Mouse (Mus musculus) common myeloid progenitor, adult 5-6 weeks (primary cell): ENCODE results near the gene Tmem80. TPM values are rescaled to one million over a fixed set of nuclear protein-coding genes. Genes with fewer than 3 reads are reported as not detected.

ENCODE experiments used
- ATAC-seq: replicated peaks from 2 replicates; pipeline ENCODE4 v1.8.0; 2016; ENCODE audit warnings: low read depth, mild to moderate bottlenecking, moderate TSS enrichment, inconsistent platforms; ENCODE audit not compliant: poor library complexity, severe bottlenecking
- total RNA-seq: library from RNA; stranded (forward); fragments of 200-1000, 187-1606 nt; gene quantifications from 2 replicates; pipeline ENCODE4 v1.2.3, GENCODE M21; 2017

Gene Tmem80
- total RNA-seq, 1 experiment from 2014 or later = 7.4 TPM

DNA sequence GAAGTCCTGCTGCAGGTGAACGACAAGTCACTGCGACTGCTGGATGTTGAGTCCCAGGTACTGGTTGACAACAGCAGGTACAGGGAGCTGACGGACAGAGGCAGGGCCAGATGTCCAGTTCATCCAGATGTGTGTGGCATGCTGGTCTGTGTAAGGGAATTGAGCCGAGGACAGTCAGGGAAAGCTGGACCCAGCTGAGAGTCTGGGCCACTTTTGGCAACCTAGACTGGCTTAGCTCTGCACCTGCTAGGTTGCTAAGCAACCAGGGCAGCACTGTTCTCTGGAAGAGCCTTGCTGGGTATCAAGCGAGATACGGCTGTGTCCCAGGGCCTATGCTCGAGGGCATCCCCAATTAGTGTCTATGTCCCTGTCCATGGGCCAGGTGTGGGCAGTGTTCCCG, 27.5 kb downstream of the Tmem80 start:
- ATAC-seq = no peak

DNA sequence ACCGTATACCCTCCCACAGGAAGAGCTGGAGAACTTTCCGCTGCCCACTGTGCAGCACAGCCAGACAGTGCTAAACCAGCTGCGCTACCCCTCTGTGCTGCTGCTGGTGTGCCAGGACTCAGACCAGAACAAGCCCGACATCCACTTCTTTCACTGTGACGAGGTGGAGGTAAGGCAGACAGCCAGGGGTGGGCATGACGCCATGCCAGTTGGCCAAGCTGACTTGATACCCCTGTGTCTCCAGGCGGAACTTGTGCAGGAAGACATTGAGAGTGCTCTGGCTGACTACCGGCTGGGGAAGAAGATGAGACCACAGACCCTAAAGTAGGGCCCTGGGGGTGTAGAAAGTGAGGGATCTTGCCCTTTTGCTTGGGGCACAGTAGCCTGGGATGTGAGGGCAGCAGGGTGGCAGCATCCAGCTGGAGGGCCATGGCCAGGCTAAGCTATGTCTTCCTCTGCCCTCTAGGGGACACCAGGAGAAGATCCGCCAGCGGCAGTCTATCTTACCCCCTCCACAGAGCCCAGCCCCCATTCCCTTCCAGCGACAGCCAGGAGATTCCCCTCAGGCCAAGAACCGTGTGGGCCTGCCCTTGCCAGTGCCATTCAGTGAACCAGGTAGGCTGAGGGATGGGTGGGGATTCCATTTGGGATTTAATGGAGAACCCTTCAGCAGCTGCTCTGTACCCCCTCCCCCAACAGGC, 28.2 kb downstream of the Tmem80 start:
- peak; percentile 72 for ATAC-seq

DNA sequence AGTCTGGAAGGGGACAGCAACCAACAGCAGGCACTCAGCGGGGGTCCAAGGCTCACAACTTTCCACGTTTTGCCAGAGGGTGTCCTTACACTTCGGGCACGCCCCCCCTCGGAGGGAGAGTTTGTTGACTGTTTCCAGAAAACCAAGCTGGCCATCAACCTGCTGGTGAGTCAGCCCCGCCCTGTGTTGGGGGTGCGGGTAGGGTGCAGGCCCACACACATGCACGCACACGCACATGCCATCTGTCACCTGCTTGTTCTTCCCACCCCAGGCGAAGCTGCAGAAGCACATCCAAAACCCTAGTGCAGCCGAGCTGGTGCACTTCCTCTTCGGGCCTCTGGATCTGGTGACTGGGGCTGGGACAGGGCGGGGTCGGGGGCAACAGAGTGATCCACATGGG, 29.4 kb downstream of the Tmem80 start:
- ATAC-seq = no peak

DNA sequence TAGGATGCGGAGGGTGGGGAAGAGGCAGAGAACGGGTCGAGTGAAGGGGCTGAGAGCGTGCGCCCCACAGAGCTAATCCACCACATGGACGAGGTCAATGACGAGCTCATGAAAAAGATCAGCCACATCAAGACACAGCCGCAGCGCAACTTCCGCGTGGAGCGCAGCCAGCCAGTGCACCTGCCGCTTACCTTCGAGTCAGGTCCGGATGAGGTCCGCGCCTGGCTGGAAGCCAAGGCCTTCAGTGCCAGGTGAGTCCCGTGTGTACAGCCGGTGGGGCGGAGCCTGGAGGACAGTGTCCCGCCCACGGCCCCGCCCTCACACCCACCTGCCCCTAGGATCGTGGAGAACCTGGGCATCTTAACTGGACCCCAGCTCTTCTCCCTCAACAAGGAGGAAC, 34.0 kb downstream of the Tmem80 start:
- ATAC-seq = no peak

DNA sequence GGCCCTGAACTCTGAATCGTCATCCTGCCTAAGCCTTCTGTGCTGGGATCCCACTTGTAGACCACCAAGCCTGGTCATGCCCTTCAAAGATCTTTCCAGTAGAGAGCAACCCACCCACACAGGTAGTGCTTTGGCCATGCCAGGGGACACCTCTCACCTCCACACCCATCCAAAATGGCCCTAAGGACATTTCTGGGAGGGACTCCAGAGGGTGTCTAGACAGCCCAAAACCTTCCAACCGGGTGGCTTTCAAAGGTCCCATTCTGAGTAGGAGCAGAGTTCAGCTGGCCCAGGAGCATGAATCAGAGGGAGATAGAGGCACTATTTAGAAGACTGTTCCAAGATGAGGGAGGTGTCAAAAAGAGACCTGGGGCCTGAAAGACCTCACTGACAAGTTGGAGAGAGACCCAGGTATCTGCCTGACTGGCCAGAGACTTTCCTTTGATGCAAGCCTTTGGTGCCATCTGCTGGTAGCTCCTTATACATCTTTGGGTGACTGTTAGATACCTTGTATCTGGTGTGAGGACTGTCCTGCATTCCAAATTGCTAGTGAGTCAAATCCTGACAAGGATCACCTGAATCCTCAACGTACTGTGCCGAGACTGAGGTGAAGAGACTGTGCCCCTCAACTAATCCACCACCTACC, 35.7 kb downstream of the Tmem80 start:
- peak; percentile 74 for ATAC-seq

DNA sequence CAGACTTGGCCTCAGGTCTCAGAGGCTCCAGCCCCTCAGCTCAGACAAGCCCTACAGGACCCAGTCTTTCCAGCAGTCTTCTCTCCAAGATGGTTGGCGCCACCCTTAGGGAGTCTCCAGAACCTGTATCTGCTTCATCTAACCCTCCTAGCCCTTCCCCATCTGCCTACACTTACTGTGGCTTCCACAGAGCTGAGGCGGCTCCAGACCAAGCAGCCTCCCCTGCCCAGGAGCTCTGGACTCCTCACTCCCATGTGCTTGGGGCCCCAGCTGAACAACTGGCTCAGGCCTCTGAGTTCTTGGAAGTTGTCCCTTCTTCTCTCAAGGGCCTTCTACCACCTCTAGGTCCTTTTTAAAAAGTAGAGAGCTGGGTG, 36.2 kb downstream of the Tmem80 start:
- ATAC-seq = no peak

DNA sequence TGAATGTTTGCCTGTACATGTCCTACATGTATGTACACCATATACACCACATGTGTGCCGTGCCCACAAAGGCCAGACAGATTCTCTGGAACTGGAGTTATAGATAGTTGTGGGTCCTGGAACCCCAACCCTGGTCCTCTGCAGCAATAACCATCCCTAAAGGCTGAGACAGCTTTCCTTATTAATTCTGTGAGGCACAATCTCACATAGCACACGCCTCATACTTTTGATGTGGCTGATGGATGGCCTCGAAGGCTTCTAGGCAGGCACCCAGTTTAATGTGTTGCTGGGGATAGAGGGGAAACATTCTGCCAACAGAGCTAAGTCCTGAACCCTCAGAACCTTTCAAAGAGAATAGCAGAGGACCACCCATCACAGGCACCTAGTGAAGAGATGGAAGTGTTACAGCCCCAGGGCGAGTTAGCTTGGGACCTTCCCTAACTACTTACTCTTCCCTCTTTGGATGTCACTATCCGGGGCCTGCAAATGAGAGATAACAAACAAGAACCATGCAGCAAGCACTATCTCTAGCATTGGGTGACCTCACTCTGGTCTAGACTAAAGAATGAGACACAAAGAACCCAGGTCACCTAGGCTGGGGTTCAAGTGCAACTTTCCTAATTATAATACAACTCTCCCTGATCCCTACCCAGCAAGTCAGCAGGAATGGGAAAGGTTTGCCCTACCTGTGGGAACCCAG, 37.0 kb downstream of the Tmem80 start:
- peak; percentile 55; the same call in 1 of the 2 replicates for ATAC-seq

DNA sequence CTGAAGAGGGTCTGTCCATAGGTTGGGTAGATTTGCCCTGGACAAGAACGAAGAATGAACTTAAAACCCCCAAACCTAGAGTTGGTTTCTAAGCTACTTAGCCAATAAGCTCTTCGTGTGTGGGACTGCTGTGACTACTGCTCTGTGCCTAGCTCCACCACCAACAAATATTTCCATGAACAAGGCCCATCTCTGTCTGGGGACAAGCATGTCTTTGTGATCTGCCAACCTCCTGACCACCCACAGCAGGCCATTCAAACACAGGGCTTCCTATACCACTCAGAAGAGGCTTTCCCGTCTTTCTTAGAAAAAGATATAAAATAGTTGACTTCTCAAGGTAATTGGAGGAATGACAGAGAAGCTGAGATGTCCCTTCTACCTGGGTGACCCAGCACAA, 37.5 kb downstream of the Tmem80 start:
- ATAC-seq = no peak

DNA sequence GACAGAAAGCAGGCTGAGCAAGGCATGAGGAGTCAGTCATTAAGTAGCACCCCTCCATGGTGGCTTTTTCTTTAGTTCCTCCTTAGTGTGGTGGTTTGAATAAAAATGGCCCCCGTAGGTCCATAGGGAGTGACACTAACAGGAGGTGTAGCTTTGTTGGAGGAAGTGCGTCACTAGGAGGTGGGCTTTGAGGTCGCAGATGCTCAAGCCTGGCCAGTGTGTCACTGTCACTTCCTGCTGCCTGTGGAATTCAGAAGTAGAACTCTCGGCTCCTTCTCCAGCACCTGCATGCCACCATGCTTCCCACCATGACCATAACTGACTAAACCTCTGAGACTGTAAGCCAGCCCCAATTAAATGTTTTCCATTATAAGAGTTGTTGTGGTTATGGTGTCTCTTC, 39.8 kb downstream of the Tmem80 start:
- no peak for ATAC-seq

DNA sequence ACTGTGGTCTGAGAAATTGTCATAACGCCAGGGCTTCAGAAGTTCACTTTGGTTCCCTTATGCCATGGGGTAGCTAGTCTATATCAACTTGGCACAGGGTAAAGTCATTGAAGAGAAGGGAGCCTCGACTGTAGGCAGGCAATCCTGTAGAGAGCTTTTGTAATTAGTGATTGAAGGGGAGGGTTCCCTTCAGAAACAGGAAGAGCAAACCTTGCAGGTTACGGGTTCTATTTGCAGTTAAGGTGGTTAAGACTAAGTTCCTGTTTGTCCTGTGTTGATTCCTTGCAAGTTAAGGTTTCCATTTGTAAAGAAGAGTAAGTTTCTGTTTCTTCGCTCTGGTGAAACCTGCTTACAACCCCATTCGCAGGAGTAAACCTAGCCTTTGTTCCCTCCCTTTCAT, 42.4 kb downstream of the Tmem80 start:
- peak; percentile 40 for ATAC-seq

DNA sequence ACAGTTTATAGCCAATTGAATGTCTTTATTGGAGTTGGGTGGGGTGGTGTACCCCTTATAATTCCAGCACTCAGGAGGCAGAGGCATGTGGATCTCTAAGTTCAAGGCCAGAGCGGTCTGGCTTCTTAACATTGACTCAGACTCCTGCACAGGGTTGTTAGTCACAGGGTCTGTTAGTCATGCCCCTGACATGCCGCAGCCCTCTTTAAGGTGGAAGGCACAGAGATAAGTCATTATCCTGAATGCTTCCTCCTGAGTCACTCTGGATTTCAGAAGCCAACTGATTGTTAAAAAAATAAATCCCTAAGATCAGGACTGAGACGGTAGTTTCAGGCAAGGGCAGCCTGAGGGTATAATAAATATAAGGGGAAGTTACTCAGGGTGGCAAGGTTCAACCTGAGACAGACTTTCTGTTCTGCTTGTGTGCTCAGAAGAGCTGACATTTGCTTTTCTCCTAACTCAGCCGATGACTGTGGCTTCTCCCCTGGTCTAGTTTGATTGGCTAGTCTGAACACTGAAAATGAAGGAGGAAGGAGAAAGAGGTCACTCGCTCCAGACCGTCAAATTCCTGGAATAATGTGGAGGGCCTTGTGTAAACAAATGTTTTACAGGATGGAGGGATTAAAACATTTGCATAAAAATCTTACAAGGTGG, 44.5 kb downstream of the Tmem80 start:
- ATAC-seq = peak; percentile 59

DNA sequence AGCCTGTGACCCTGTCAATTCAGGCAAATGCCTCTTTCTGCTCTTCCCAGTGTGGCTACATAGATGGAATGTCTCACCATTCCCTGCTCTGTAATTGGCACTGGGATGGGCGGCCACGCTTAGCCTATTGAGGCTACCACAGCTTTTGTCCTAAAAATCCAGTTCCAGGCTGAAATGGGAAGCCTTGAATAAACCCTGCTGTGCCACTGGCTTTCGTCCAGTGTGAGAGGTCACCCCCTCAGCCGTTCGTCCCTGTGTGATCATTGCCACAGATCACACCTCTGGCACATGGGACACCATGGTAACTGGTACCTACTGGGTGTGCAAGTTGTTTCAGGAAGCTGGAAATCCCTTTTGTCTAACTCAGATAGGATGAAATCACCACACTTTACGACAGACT, 46.1 kb downstream of the Tmem80 start:
- ATAC-seq = no peak

DNA sequence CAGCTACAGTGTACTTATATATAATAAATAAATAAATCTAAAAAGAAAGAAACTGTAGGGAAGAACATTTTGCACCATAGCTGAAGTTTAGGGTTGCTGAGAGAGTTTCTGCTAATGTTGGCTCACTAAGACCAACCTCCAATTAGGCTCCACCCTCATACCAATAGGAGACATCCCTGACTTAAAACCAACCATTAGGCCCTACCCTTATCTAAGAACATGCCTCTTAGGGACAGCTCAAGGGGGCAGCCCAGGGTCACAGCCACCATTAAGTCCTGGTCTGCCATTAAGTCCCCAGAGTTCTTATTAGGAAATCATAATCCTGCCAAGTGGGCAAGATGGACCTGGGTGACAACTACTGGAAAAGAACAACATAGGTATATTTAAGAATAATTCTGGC, 46.9 kb downstream of the Tmem80 start:
- ATAC-seq = no peak

DNA sequence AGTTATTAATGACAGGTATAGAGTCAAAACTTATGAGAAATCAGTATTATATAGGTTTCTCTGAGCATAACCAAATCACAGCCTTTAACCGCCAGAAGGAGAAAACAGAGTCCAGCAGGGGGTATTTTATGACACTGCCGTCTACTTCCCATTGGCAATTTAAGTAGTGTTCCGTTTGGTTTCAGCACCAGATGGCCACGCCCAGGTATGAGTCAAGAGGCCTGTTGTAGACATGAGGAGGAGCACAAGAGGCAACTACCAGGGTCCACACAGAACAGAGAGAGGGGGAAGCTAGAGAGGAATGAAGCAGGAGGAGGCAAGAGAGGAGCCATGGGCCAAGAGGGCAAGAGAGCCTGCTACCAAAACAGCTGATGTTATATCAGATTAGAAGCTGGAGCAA, 52.0 kb downstream of the Tmem80 start:
- ATAC-seq = peak; percentile 69

DNA sequence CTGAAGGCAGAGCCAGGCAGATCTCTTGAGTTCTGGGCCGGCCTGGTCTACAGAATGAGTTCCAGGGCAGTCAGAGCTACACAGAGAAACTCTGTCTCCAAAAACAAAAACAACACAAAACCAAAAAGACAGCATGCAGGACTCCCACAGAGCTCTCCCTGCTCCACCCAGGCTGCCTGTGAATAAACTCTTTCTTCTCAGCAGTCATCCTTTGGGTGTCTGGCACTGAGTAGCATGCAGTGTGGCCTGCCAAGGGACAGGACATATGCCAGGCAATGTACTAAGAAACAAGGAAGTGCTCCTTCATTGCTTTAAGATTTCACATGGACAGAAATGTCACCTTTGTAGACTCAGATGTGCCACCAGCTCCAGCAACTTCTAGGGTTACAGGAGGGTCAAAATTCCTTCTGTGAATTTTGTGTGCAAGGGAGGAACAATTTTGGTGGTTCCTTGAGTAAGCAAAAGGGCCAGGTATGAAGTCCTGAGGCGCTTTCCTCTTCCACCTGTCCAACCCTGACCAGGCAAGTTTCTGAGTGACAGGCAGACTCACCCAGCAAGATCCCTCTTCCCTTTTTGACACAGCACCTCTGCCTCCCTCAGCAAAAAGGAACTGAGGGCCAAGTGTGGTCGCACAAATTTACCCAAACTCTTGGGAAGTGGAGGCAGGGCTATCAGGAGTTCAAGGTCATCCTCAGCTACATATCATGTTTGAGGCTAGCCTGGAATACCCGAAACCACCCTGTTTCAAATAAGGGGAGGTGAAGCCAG, 53.7 kb downstream of the Tmem80 start:
- ATAC-seq = peak; percentile 51

Other genes with a start within 250 kb of the Tmem80 start
- gene Pkp3, start 249.5 kb upstream of the Tmem80 start, total RNA-seq = 0.19 and 3.4 TPM in 2 replicates
- 17.7 and 26.1 TPM in 2 replicates for gene Sigirr, start 227.2 kb upstream of the Tmem80 start, total RNA-seq
- not detected in 2 replicates for gene Ano9, start 209.9 kb upstream of the Tmem80 start, total RNA-seq
- gene Ptdss2, start 205.4 kb upstream of the Tmem80 start, total RNA-seq = 12.8 and 16.6 TPM in 2 replicates
- 42.0 and 54.6 TPM in 2 replicates for gene Rnh1, start 154.9 kb upstream of the Tmem80 start, total RNA-seq
- 23.5 and 36.8 TPM in 2 replicates for gene Hras, start 133.7 kb upstream of the Tmem80 start, total RNA-seq
- gene Lrrc56, start 133.6 kb upstream of the Tmem80 start, total RNA-seq = 1.2 TPM in 2 replicates
- gene Lmntd2, start 113.7 kb upstream of the Tmem80 start, total RNA-seq = 0.32 and 1.2 TPM in 2 replicates
- gene Rassf7, start 111.9 kb upstream of the Tmem80 start, total RNA-seq = 1.8 and 5.9 TPM in 2 replicates
- 64.1 and 114 TPM in 2 replicates for gene Phrf1, start 99.0 kb upstream of the Tmem80 start, total RNA-seq
- 3.4 and 24.7 TPM in 2 replicates for gene Irf7, start 61.3 kb upstream of the Tmem80 start, total RNA-seq
- not detected in 2 replicates for gene Cdhr5, start 51.0 kb upstream of the Tmem80 start, total RNA-seq
- gene Sct, start 48.6 kb upstream of the Tmem80 start, total RNA-seq = not detected in 2 replicates
- gene Drd4, start 35.7 kb upstream of the Tmem80 start, total RNA-seq = not detected in 2 replicates
- 18.7 and 29.1 TPM in 2 replicates for gene Deaf1, start within 50 bp of the Tmem80 start, total RNA-seq
- 1.1 TPM in 1 of 2 replicates, not detected in the other for gene Eps8l2, start 11.1 kb downstream of the Tmem80 start, total RNA-seq
- 295 and 302 TPM in 2 replicates for gene Taldo1, start 64.5 kb downstream of the Tmem80 start, total RNA-seq
- gene Gatd1, start 86.4 kb downstream of the Tmem80 start, total RNA-seq = 11.4 and 12.7 TPM in 2 replicates
- not detected in 2 replicates for gene Cend1, start 101.8 kb downstream of the Tmem80 start, total RNA-seq
- 4.9 and 11.1 TPM in 2 replicates for gene Slc25a22, start 110.2 kb downstream of the Tmem80 start, total RNA-seq
- 8.3 and 14.3 TPM in 2 replicates for gene Pidd1, start 116.3 kb downstream of the Tmem80 start, total RNA-seq
- gene Rplp2, start 119.6 kb downstream of the Tmem80 start, total RNA-seq = 2,332 and 2,799 TPM in 2 replicates
- gene Pnpla2, start 127.5 kb downstream of the Tmem80 start, total RNA-seq = 13.9 and 14.4 TPM in 2 replicates
- 0.39 TPM in 1 of 2 replicates, not detected in the other for gene Cracr2b, start 133.4 kb downstream of the Tmem80 start, total RNA-seq
- 31.4 and 32.9 TPM in 2 replicates for gene Cd151, start 139.7 kb downstream of the Tmem80 start, total RNA-seq
- 44.5 and 47.0 TPM in 2 replicates for gene Polr2l, start 147.4 kb downstream of the Tmem80 start, total RNA-seq
- 50.3 and 53.3 TPM in 2 replicates for gene Tspan4, start 147.5 kb downstream of the Tmem80 start, total RNA-seq
- gene Chid1, start 212.1 kb downstream of the Tmem80 start, total RNA-seq = 25.4 and 27.5 TPM in 2 replicates
- gene Ap2a2, start 234.4 kb downstream of the Tmem80 start, total RNA-seq = 26.6 and 27.8 TPM in 2 replicates